Mouse (Mus musculus) megakaryocyte, adult 5-6 weeks (primary cell): ENCODE measurements around the gene Med29. TPM values are rescaled to one million over a fixed set of nuclear protein-coding genes. Genes with fewer than 3 reads are reported as not detected.
"Not testable (repeated sequence)": the region's sequence is repeated elsewhere in the genome, so short reads cannot be mapped to it uniquely, and the experiment has no call there.

Source experiments
- ATAC-seq: 2 replicates; pipeline ENCODE4 v1.8.0; 2016; ENCODE audit warnings: mild to moderate bottlenecking, inconsistent platforms; ENCODE audit not compliant: poor library complexity, severe bottlenecking
- total RNA-seq, 2 experiments: library from RNA; stranded (forward) in 1 of 2; stranded (reverse) in 1 of 2; fragments of 153-499, 151-499 nt in 1 of 2; fragments of 221-1000, 200-1000 nt in 1 of 2; gene quantifications; 2 replicates each; pipeline versions ENCODE4 v1.2.3 to v1.2.4; 2015 to 2017

Gene Med29
- total RNA-seq, 2 experiments from 2014 or later = 9.0 to 14.7 TPM

GRCm38 (mm10) chr7:28398696-28399340 is 6.3 kb upstream of the Med29 start:
- ATAC-seq = no peak

GRCm38 (mm10) chr7:28398000-28398399 is 5.5 kb upstream of the Med29 start:
- no peak for ATAC-seq

- ATAC-seq = no peak
These were observed 2.9 kb upstream of the Med29 start for GRCm38 (mm10) chr7:28395425-28395824.

GRCm38 (mm10) chr7:28393272-28393951 is 904 bp upstream of the Med29 start:
- ATAC-seq = no peak

- no peak for ATAC-seq
These were observed 2.2 kb downstream of the Med29 start for GRCm38 (mm10) chr7:28390331-28390730.

GRCm38 (mm10) chr7:28387384-28387783 is 5.1 kb downstream of the Med29 start:
- ATAC-seq = not testable (repeated sequence)

GRCm38 (mm10) chr7:28386877-28387276 is 5.6 kb downstream of the Med29 start:
- ATAC-seq = not testable (repeated sequence)

- peak; percentile 53 for ATAC-seq
These were observed 6.0 kb downstream of the Med29 start for GRCm38 (mm10) chr7:28386462-28386861.

GRCm38 (mm10) chr7:28386007-28386406 is 6.5 kb downstream of the Med29 start:
- ATAC-seq = peak; percentile 39

- no peak for ATAC-seq
These were observed 7.3 kb downstream of the Med29 start for GRCm38 (mm10) chr7:28385196-28385595.

- ATAC-seq = no peak
These were observed 8.3 kb downstream of the Med29 start for GRCm38 (mm10) chr7:28384162-28384561.

- ATAC-seq = no peak
These were observed 8.9 kb downstream of the Med29 start for GRCm38 (mm10) chr7:28383606-28384005.

GRCm38 (mm10) chr7:28382981-28383396 is 9.5 kb downstream of the Med29 start:
- ATAC-seq = peak; percentile 19

- no peak for ATAC-seq
These were observed 10.1 kb downstream of the Med29 start for GRCm38 (mm10) chr7:28382347-28382951.

- peak; percentile 3 for ATAC-seq
These were observed 10.6 kb downstream of the Med29 start for GRCm38 (mm10) chr7:28381938-28382337.

- ATAC-seq = peak; percentile 22
These were observed 11.3 kb downstream of the Med29 start for GRCm38 (mm10) chr7:28381017-28381790.

- no peak for ATAC-seq
These were observed 12.1 kb downstream of the Med29 start, which contains the start of gene Zfp36 for GRCm38 (mm10) chr7:28380237-28381016. TSS of gene Zfp36 (minus strand) at chr7:28380253.

GRCm38 (mm10) chr7:28378769-28379651 is 13.5 kb downstream of the Med29 start:
- ATAC-seq = peak; percentile 23

- peak; percentile 1 for ATAC-seq
These were observed 14.3 kb downstream of the Med29 start for GRCm38 (mm10) chr7:28378066-28378690.
